Comparison of ENCODE assay signal across 7 mouse cellular contexts in genomic region chr7:6383044-6383455, GRCm38 (mm10). TPM values are rescaled to one million over a fixed set of nuclear protein-coding genes. Genes with fewer than 3 reads are reported as not detected.
DNase-seq lines count a peak whose midpoint lies in the region; ATAC-seq lines count a peak whose summit lies in the region.

Gene Zfp28 (plus strand): TSS chr7:6383295.

- peak; percentile 98 for DNase-seq in adrenal gland, postnatal 10 days
- DNase-seq in embryonic facial prominence, embryonic 10.5 days (ENCODE audit: low spot score): peak; percentile 98
- peak; percentile 94 for DNase-seq in kidney, adult 11 months
- peak; percentile 99 for DNase-seq in limb, embryonic 10.5 days (ENCODE audit: low spot score)
- DNase-seq in spleen, adult 12 weeks (ENCODE audit: low spot score): peak; percentile 75

- peak within 1 kb of the TSS; percentile 71 for H3K4me2 ChIP-seq in midbrain, embryonic 13.5 days (replicated peaks)

- peak within 1 kb of the TSS; percentile 82 for H3K27ac ChIP-seq in embryonic facial prominence, embryonic 10.5 days (replicated peaks)
- H3K27ac ChIP-seq in limb, embryonic 10.5 days: peak within 1 kb of the TSS; percentile 80
- H3K27ac ChIP-seq in midbrain, embryonic 13.5 days: 0 out of 2 replicates have a peak within 1 kb of the TSS, but pooled peaks have one; percentile 14

- peak; percentile 96 for ATAC-seq in granulocyte monocyte progenitor cell, adult 5-6 weeks (replicated peaks; ENCODE audit: poor library complexity, severe bottlenecking)
- ATAC-seq in midbrain, embryonic 13.5 days: peak; percentile 97

- peak within 1 kb of the TSS; percentile 77 for H3K9ac ChIP-seq in midbrain, embryonic 13.5 days (replicated peaks)

- H3K27me3 ChIP-seq in embryonic facial prominence, embryonic 10.5 days (replicated peaks; ENCODE audit: low read depth, poor library complexity, severe bottlenecking): no peaks in the 10 kb centered on the region
- no peaks in the 10 kb centered on the region for H3K27me3 ChIP-seq in limb, embryonic 10.5 days (ENCODE audit: low read depth, poor library complexity, severe bottlenecking)
- no peaks in the 10 kb centered on the region for H3K27me3 ChIP-seq in midbrain, embryonic 13.5 days

- H3K36me3 ChIP-seq in embryonic facial prominence, embryonic 10.5 days (replicated peaks): peaks cover 13% of the 10 kb centered on the region
- peaks cover 8% of the 10 kb centered on the region for H3K36me3 ChIP-seq in limb, embryonic 10.5 days
- H3K36me3 ChIP-seq in midbrain, embryonic 13.5 days: peaks cover 24% of the 10 kb centered on the region

- no peaks in the 10 kb centered on the region for H3K9me3 ChIP-seq in embryonic facial prominence, embryonic 10.5 days
- no peaks in the 10 kb centered on the region for H3K9me3 ChIP-seq in limb, embryonic 10.5 days (replicated peaks)
- H3K9me3 ChIP-seq in midbrain, embryonic 13.5 days: no peaks in the 10 kb centered on the region

- peaks cover 15% of the 10 kb centered on the region for H3K4me1 ChIP-seq in embryonic facial prominence, embryonic 10.5 days
- H3K4me1 ChIP-seq in limb, embryonic 10.5 days: peaks cover 14% of the 10 kb centered on the region
- H3K4me1 ChIP-seq in midbrain, embryonic 13.5 days (replicated peaks): peaks cover 23% of the 10 kb centered on the region

- 0% methylated on average over 28 of the region's 28 CpGs for WGBS in embryonic facial prominence, embryonic 10.5 days
- WGBS in limb, embryonic 10.5 days: under 1% methylated on average over 27 of the region's 28 CpGs
- under 1% methylated on average over 28 of the region's 28 CpGs for WGBS in midbrain, embryonic 13.5 days

- H3K4me3 ChIP-seq in embryonic facial prominence, embryonic 10.5 days: peak within 1 kb of the TSS; percentile 72
- peak within 1 kb of the TSS; percentile 62 for H3K4me3 ChIP-seq in limb, embryonic 10.5 days
- peak within 1 kb of the TSS; percentile 65 for H3K4me3 ChIP-seq in midbrain, embryonic 13.5 days (replicated peaks)

RNA-seq across cellular contexts. Expression of gene Zfp28, which starts in this region (rescaled TPM):
- total RNA-seq in adrenal gland, postnatal 10 days (2021): 1 to 10 TPM; 3.9 to 8.9 TPM
- 9.5 and 10.8 TPM in 2 replicates for polyA plus RNA-seq in embryonic facial prominence, embryonic 10.5 days (2016; fragmentation: Nextera tagmentation; extraction: Ambion mirVana)
- 1.9 and 2.0 TPM in 2 replicates for total RNA-seq in granulocyte monocyte progenitor cell, adult 5-6 weeks (2014; fragmentation: Nextera tagmentation)
- 1.0 and 2.0 TPM in 2 replicates for total RNA-seq in granulocyte monocyte progenitor cell, adult 5-6 weeks (2017)
- 9.2 and 13.9 TPM in 2 replicates for polyA plus RNA-seq in limb, embryonic 10.5 days (2016; fragmentation: Nextera tagmentation; extraction: Ambion mirVana)
- polyA plus RNA-seq in midbrain, embryonic 13.5 days (2015; fragmentation: Nextera tagmentation; extraction: Ambion mirVana): 16.2 and 18.5 TPM in 2 replicates

Comparison
In these comparisons a context has a peak if more than half of its experiments do, and no peak if none do; other contexts are left out.
1. Peak in every context shown above with its lines: DNase-seq, ATAC-seq, H3K4me3 ChIP-seq and H3K27ac ChIP-seq.
2. H3K27ac ChIP-seq: peak in every context shown above with its lines; median percentile 82 in embryonic facial prominence, embryonic 10.5 days; 80 in limb, embryonic 10.5 days; 14 in midbrain, embryonic 13.5 days.